Mouse (Mus musculus): ENCODE results near the gene Kcnh2.

The Kcnh2 gene

DNA sequence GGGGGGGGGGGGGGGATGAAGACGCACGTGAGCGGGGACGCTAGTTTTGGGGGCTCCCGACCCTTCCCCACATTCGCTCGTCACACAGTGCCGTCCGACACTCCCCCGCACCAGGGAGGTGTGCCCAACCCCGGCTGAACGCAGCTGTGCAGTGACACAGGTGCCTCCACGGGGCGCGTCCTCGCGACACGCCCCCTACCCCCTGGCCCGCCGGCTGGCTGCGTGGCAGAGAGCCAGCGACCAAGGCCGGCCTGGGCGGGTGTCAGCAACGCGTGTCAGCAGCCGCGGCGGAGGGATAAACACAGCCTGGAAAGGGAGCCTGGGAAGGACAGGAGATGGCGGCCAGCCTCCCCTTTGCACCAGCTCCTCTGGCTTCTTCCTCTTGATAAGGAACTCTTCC is 2.9 kb downstream of the Kcnh2 start:
- Histone ChIP-seq H3K9me3 (ENCODE audit: low read length) (no peaks in the 10 kb centered on the region), H3K4me3 (replicated peaks; ENCODE audit: low read length) (peak overlapping the region; percentile 80), H3K36me3 (ENCODE audit: insufficient read depth, low read length) (0 out of 2 replicates have a peak, but pooled peaks cover 4% of the 10 kb centered on the region), H3K27me3 (ENCODE audit: insufficient read depth, low read length) (peaks cover 35% of the 10 kb centered on the region), H3K4me1 (replicated peaks; ENCODE audit: low read depth, low read length) (peaks cover 79% of the 10 kb centered on the region)
- TF ChIP-seq POU5F1 (IDR thresholded peaks at IDR 0.05; ENCODE audit: borderline replicate concordance, low read length) (no peak), NANOG (IDR thresholded peaks at IDR 0.05; ENCODE audit: borderline replicate concordance, low read length) (no peak), CTCF (conservative IDR thresholded peaks at IDR 0.05; ENCODE audit: low read length) (no peak)

DNA sequence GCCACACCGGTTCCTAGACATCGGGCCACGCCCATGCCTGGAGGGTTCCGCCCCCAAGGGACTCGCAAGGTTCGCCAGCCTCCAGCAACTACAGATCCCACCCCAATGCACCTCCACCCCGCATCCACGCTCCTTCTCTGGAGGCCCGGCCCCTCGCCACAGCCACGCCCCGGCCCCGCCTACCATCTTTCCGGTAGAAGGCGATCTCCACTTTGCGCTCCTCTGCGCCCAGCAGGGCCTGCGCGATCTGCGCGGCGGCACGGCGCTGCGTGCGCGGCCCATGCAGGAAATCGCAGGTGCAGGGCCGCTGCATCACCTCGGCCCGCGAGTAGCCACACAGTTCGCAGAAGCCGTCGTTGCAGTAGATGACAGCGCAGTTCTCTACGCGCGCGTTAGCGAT is 3.3 kb downstream of the Kcnh2 start:
- Histone ChIP-seq H3K36me3 (ENCODE audit: insufficient read depth, low read length) (0 out of 2 replicates have a peak, but pooled peaks cover 4% of the 10 kb centered on the region), H3K4me3 (replicated peaks; ENCODE audit: low read length) (peak overlapping the region; percentile 80), H3K9me3 (ENCODE audit: low read length) (no peaks in the 10 kb centered on the region), H3K27me3 (ENCODE audit: insufficient read depth, low read length) (peaks cover 32% of the 10 kb centered on the region), H3K4me1 (replicated peaks; ENCODE audit: low read depth, low read length) (peaks cover 79% of the 10 kb centered on the region)
- TF ChIP-seq NANOG (IDR thresholded peaks at IDR 0.05; ENCODE audit: borderline replicate concordance, low read length) (no peak), CTCF (conservative IDR thresholded peaks at IDR 0.05; ENCODE audit: low read length) (no peak), POU5F1 (IDR thresholded peaks at IDR 0.05; ENCODE audit: borderline replicate concordance, low read length) (no peak)

DNA sequence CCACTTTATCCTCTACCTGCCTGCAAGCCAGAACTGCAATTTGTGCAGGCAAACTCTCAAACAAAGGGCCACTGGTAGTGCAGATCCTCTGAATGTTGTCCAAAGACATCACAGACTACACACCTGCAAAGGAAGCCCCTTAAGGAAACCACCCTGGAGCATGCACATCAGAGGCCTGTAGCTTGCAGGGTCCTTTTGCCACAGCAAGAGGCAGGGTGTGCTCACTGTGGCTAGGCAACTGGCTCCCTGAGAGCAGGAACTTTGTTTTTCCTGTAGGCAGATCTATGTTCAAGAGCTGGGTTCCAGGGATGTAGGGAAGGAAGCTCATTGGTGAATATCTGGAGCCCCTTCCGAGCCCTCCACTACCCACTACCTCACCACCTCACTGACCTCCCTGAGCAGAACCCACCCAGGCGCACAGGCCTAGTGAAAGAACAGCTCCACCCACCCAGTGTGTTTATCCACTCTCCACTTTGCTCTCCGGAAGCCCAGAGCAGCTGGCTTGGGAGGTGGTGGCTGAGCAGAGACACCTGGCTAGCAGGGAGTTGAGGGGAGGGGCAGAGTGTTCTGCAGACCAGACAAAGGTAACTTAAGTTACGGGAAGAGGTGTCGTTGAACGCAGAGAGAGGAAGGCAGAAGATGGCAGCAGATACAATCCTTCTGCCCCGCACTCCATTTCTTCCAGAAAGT is 4.1 kb downstream of the Kcnh2 start:
- no peak for TF ChIP-seq NANOG (IDR thresholded peaks at IDR 0.05; ENCODE audit: borderline replicate concordance, low read length)
- no peak for TF ChIP-seq CTCF (conservative IDR thresholded peaks at IDR 0.05; ENCODE audit: low read length)
- TF ChIP-seq POU5F1 (IDR thresholded peaks at IDR 0.05; ENCODE audit: borderline replicate concordance, low read length) = no peak
- Histone ChIP-seq H3K9me3 (ENCODE audit: low read length) (no peaks in the 10 kb centered on the region), H3K27me3 (ENCODE audit: insufficient read depth, low read length) (peaks cover 24% of the 10 kb centered on the region), H3K36me3 (ENCODE audit: insufficient read depth, low read length) (0 out of 2 replicates have a peak, but pooled peaks cover 4% of the 10 kb centered on the region), H3K4me1 (replicated peaks; ENCODE audit: low read depth, low read length) (peaks cover 78% of the 10 kb centered on the region), H3K4me3 (replicated peaks; ENCODE audit: low read length) (peak overlapping the region; percentile 80)

DNA sequence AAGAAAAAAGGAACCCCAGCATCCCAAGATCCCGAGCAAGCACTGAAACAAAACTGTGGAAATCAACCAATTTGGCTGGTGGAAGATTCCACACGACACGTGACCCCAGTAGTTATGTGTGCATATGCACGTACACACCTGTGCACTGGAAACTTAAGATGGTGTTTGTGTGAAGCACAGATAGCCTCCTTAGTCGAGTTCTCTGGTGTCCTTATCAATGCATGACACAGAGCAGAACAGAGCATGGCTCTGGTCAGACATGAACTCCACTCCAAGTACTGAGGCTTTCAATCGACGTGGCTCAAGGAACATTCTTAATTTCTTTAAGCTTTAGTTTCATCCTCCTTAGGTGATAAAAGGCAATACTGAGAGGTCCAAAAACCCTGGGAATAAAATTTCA is 5.1 kb downstream of the Kcnh2 start:
- no peak for TF ChIP-seq NANOG (IDR thresholded peaks at IDR 0.05; ENCODE audit: borderline replicate concordance, low read length)
- no peak for TF ChIP-seq CTCF (conservative IDR thresholded peaks at IDR 0.05; ENCODE audit: low read length)
- no peak for TF ChIP-seq POU5F1 (IDR thresholded peaks at IDR 0.05; ENCODE audit: borderline replicate concordance, low read length)
- Histone ChIP-seq H3K27me3 (ENCODE audit: insufficient read depth, low read length) (peaks cover 24% of the 10 kb centered on the region), H3K9me3 (ENCODE audit: low read length) (no peaks in the 10 kb centered on the region), H3K36me3 (ENCODE audit: insufficient read depth, low read length) (0 out of 2 replicates have a peak, but pooled peaks cover 4% of the 10 kb centered on the region), H3K4me1 (replicated peaks; ENCODE audit: low read depth, low read length) (peaks cover 72% of the 10 kb centered on the region), H3K4me3 (replicated peaks; ENCODE audit: low read length) (no peak overlapping the region)

- TF ChIP-seq NANOG (IDR thresholded peaks at IDR 0.05; ENCODE audit: borderline replicate concordance, low read length) (no peak), CTCF (conservative IDR thresholded peaks at IDR 0.05; ENCODE audit: low read length) (no peak)
- peaks cover 58% of the 10 kb centered on the region for H3K4me1 ChIP-seq (replicated peaks; ENCODE audit: low read depth, low read length)
- H3K9me3 ChIP-seq (ENCODE audit: low read length) = no peaks in the 10 kb centered on the region
- H3K27me3 ChIP-seq (ENCODE audit: insufficient read depth, low read length) = peaks cover 11% of the 10 kb centered on the region
- peak overlapping the region; percentile 43 for H3K4me3 ChIP-seq (replicated peaks; ENCODE audit: low read length)
- peaks cover 4% of the 10 kb centered on the region; the same call in 1 of the 2 replicates for H3K36me3 ChIP-seq (ENCODE audit: insufficient read depth, low read length)
Observed at GRCm38 (mm10) chr5:24344477-24345051, 6.8 kb downstream of the Kcnh2 start.

DNA sequence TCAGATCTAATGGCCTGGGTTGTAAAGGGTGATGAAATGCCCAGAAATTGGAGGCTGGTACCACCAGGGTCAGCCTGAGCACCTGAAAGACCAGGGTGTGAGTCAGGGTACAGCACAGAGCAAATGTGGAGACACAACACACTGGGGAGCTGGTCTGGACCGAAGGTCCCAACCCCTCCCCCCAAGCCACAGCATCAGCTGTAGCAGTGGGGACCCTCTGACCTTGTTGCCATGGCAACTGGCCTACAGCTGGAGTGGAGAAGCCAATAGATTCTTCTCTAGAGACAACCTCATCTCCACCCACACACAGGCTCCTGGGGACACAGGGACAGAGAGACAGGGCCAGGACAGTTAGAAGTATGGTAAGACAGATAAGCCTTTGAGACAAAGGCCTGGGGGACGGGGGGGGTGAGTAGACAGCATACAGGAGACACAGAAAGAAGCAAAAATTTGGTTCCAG is 7.4 kb downstream of the Kcnh2 start:
- Histone ChIP-seq H3K27me3 (ENCODE audit: insufficient read depth, low read length) (peaks cover 5% of the 10 kb centered on the region), H3K4me3 (replicated peaks; ENCODE audit: low read length) (peak overlapping the region; percentile 43; the same call in 1 of the 2 replicates), H3K9me3 (ENCODE audit: low read length) (no peaks in the 10 kb centered on the region), H3K36me3 (ENCODE audit: insufficient read depth, low read length) (peaks cover 4% of the 10 kb centered on the region; the same call in 1 of the 2 replicates), H3K4me1 (replicated peaks; ENCODE audit: low read depth, low read length) (peaks cover 52% of the 10 kb centered on the region)
- TF ChIP-seq CTCF (conservative IDR thresholded peaks at IDR 0.05; ENCODE audit: low read length) = no peak
- no peak for TF ChIP-seq POU5F1 (IDR thresholded peaks at IDR 0.05; ENCODE audit: borderline replicate concordance, low read length)
- no peak for TF ChIP-seq NANOG (IDR thresholded peaks at IDR 0.05; ENCODE audit: borderline replicate concordance, low read length)

GRCm38 (mm10) chr5:24343379-24343778 is 8.0 kb downstream of the Kcnh2 start:
- no peaks in the 10 kb centered on the region for H3K9me3 ChIP-seq (ENCODE audit: low read length)
- H3K27me3 ChIP-seq (ENCODE audit: insufficient read depth, low read length) = no peaks in the 10 kb centered on the region
- H3K4me1 ChIP-seq (replicated peaks; ENCODE audit: low read depth, low read length) = peaks cover 48% of the 10 kb centered on the region
- TF ChIP-seq CTCF (conservative IDR thresholded peaks at IDR 0.05; ENCODE audit: low read length) (no peak), POU5F1 (IDR thresholded peaks at IDR 0.05; ENCODE audit: borderline replicate concordance, low read length) (no peak), NANOG (IDR thresholded peaks at IDR 0.05; ENCODE audit: borderline replicate concordance, low read length) (no peak)
- no peak overlapping the region for H3K4me3 ChIP-seq (replicated peaks; ENCODE audit: low read length)
- H3K36me3 ChIP-seq (ENCODE audit: insufficient read depth, low read length) = peaks cover 4% of the 10 kb centered on the region; the same call in 1 of the 2 replicates

DNA sequence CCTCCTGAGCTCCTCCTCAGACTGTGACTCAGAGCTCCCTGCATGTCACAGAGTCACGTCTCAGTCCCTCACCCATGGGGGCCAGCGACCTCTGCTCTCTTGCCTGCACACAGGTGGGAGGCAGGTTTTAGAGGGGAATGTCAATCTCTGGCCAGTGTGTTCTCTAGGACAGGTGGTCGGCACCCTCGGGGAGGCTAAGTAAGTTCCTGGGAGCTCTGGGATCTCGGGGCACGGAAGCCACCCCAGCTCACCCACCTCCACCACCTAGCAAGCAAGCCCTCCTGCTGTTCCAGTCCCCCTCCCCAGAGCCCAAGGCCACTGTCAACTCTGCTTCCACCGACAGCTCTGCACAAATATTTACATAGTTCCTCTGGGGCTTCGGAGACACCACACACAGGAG is 8.4 kb downstream of the Kcnh2 start:
- TF ChIP-seq POU5F1 (IDR thresholded peaks at IDR 0.05; ENCODE audit: borderline replicate concordance, low read length) (no peak), CTCF (conservative IDR thresholded peaks at IDR 0.05; ENCODE audit: low read length) (no peak), NANOG (IDR thresholded peaks at IDR 0.05; ENCODE audit: borderline replicate concordance, low read length) (no peak)

More for the DNA sequence above, 8.4 kb downstream of the Kcnh2 start:
- H3K27me3 ChIP-seq (ENCODE audit: insufficient read depth, low read length) = no peaks in the 10 kb centered on the region
- no peak overlapping the region for H3K4me3 ChIP-seq (replicated peaks; ENCODE audit: low read length)
- H3K36me3 ChIP-seq (ENCODE audit: insufficient read depth, low read length) = peaks cover 4% of the 10 kb centered on the region; the same call in 1 of the 2 replicates
- no peaks in the 10 kb centered on the region for H3K9me3 ChIP-seq (ENCODE audit: low read length)
- peaks cover 48% of the 10 kb centered on the region for H3K4me1 ChIP-seq (replicated peaks; ENCODE audit: low read depth, low read length)

Measured in E14TG2a.4 (cell line).